Mouse (Mus musculus) heart, postnatal 0 days (tissue): ENCODE measurements around the gene Chmp2a. TPM values are rescaled to one million over a fixed set of nuclear protein-coding genes. Genes with fewer than 3 reads are reported as not detected.

Experiments
- ATAC-seq: fragments of 200-750 bp; cut with Nextera tagmentation; 2 replicates; pipeline ENCODE4 v1.8.0; 2017; ENCODE audit warnings: low read depth, moderate number of reproducible peaks, moderate library complexity; ENCODE audit not compliant: insufficient read depth
- DNase-seq: peaks from one replicate; pipeline ENCODE4 v3.0.0-alpha.2; 2016; ENCODE audit warnings: low spot score
- H3K27ac ChIP-seq: fragments of 300-500 bp; sonication (generic); 2 replicates; pipeline ENCODE4 v1.5.1; 2014; ENCODE audit warnings: low read depth, mild to moderate bottlenecking
- H3K27me3 ChIP-seq: fragments of 300-500 bp; sonication (generic); 2 replicates; pipeline ENCODE4 v1.6.1; 2014; ENCODE audit warnings: low read length, mixed read lengths; ENCODE audit not compliant: control insufficient read depth, insufficient read depth
- H3K36me3 ChIP-seq: fragments of 300-500 bp; sonication (generic); replicated peaks from 2 replicates; pipeline ENCODE4 v1.6.1; 2014; ENCODE audit warnings: low read length, mixed read lengths; ENCODE audit not compliant: control insufficient read depth, insufficient read depth
- H3K4me1 ChIP-seq: fragments of 300-500 bp; sonication (generic); 2 replicates; pipeline ENCODE4 v1.6.1; 2014; ENCODE audit warnings: antibody characterized with exemption; ENCODE audit not compliant: control insufficient read depth, insufficient read depth
- H3K4me2 ChIP-seq: fragments of 300-500 bp; sonication (generic); 2 replicates; pipeline ENCODE4 v1.6.1; 2014; ENCODE audit warnings: low read depth, mild to moderate bottlenecking, low read length, moderate library complexity
- H3K4me3 ChIP-seq: fragments of 300-500 bp; sonication (generic); 2 replicates; pipeline ENCODE4 v1.5.1; 2014; ENCODE audit warnings: low read depth, low read length
- H3K9ac ChIP-seq: fragments of 300-500 bp; sonication (generic); replicated peaks from 2 replicates; pipeline ENCODE4 v1.6.1; 2014; ENCODE audit warnings: low read depth, low read length, mixed read lengths
- H3K9me3 ChIP-seq: fragments of 300-500 bp; sonication (generic); replicated peaks from 2 replicates; pipeline ENCODE4 v1.6.1; 2016; ENCODE audit warnings: low read length; ENCODE audit not compliant: control insufficient read depth
- CTCF ChIP-seq: IDR thresholded peaks from 2 replicates; pipeline ENCODE4 v1.5.1; 2016; ENCODE audit warnings: antibody characterized with exemption, control low read depth, low read depth
- EP300 ChIP-seq: IDR thresholded peaks from 2 replicates; pipeline ENCODE4 v1.6.1; 2016; ENCODE audit warnings: antibody characterized with exemption, low read depth
- WGBS: fragments of 180-500 bp; shearing (Covaris S2); extraction: QIAGEN DNeasy Blood & Tissue Kit; methylation state at CpG from one replicate; pipeline ENCODE4 v1.1.7; 2014; 5-methylcytosine and 5-hydroxymethylcytosine counted together
- polyA plus RNA-seq: library from polyadenylated mRNA; unstranded; fragments of >200 nt; fragmentation: Nextera tagmentation; extraction: Ambion mirVana; gene quantifications from 2 replicates; pipeline ENCODE4 v1.2.1, GENCODE M21; 2015
- total RNA-seq: library from RNA; depleted of rRNA; stranded (reverse); fragments of >200 nt; gene quantifications from 2 replicates; pipeline ENCODE4 v1.2.3, GENCODE M21; 2014; ENCODE audit warnings: low replicate concordance

The Chmp2a gene
- total and polyA plus RNA-seq, 2 experiments from 2014 or later = 48.2 to 181 TPM

DNA sequence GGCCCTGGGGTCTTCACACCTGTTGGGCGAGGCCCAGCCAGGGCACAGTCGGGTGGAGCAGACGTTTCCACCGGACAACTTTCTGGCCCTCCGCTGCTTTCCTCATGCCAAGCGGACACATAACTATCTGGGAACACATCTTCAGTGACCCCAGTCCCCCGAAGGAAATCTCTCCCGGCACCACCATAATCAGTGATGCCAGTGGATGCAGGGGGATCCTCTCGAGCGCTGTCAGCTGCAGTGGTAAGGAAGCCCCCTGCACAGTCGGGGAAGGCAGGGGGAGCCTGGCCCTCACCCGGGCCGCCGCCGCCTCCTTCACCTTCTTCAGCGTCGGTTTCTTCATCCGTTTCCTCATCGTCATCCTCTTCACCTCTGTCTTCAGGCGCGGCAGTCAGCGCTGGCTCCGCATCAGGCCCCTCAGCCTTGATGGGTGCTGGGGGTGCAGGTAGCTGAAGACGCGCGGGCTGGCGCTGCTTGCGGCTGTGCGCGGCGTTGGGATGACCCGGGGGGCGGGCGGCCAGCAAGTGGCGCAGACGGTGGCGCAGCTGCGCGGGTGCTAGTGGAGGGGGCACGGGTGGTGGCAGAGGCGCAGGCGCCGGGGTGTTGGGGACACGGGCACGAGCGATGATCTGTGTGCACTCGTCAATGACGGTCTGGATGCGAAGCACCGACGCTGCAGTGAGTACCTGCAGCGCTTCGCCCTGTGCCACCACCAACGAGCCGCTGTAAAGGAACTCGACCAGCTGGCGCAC, 27.1 kb downstream of the Chmp2a start:
- H3K9me3 ChIP-seq = no peaks in the 10 kb centered on the region
- H3K4me1 ChIP-seq = peaks cover 6% of the 10 kb centered on the region
- ATAC-seq (no peak), DNase-seq (no peak)
- TF ChIP-seq EP300 = no peak
- no peak for TF ChIP-seq CTCF
- peaks cover 38% of the 10 kb centered on the region for H3K36me3 ChIP-seq
- no peak overlapping the region for H3K4me3 ChIP-seq
- no peaks in the 10 kb centered on the region for H3K27me3 ChIP-seq
- H3K27ac ChIP-seq = 0 out of 2 replicates have a peak overlapping the region, but pooled peaks have one; percentile 47
- H3K4me2 ChIP-seq = no peak overlapping the region
- WGBS = 56% methylated on average over 57 of the region's 57 CpGs
- H3K9ac ChIP-seq = no peak overlapping the region

DNA sequence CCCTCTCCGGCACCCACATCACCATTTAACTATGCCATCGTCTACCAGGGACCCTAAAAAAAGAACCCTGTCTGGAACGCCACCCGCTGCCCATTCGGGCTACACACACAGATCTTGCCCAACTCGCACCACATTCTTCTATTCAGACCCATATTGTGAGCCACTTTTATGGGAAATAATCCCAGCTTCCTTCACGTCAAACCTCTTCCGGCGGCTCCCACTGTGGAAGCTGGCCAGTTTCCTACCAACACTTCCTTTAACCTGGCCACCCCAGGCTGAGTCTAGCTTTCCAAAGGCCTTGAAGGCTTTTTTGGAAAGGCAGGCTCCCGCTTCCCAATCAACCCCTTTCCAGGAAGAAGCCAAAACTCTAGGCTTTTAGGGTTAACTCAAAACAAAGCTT, 28.1 kb downstream of the Chmp2a start:
- Histone ChIP-seq H3K27me3 (no peaks in the 10 kb centered on the region), H3K9me3 (no peaks in the 10 kb centered on the region), H3K36me3 (peaks cover 38% of the 10 kb centered on the region), H3K4me3 (no peak overlapping the region), H3K4me1 (peaks cover 6% of the 10 kb centered on the region), H3K4me2 (no peak overlapping the region), H3K27ac (peak overlapping the region; percentile 47), H3K9ac (no peak overlapping the region)
- WGBS = 70% methylated on average over 10 of the region's 10 CpGs
- DNase-seq (no peak), ATAC-seq (no peak)
- TF ChIP-seq EP300 (no peak), CTCF (no peak)

- Histone ChIP-seq H3K4me1 (peaks cover 6% of the 10 kb centered on the region), H3K9ac (no peak overlapping the region), H3K27me3 (no peaks in the 10 kb centered on the region), H3K4me2 (no peak overlapping the region), H3K4me3 (no peak overlapping the region), H3K9me3 (no peaks in the 10 kb centered on the region), H3K36me3 (peaks cover 38% of the 10 kb centered on the region), H3K27ac (no peak overlapping the region)
- DNase-seq (no peak), ATAC-seq (no peak)
- whole genome bisulfite sequencing = 89% methylated on average over 17 of the region's 17 CpGs
- TF ChIP-seq EP300 (no peak), CTCF (no peak)
Observed at GRCm38 (mm10) chr7:13006011-13006410, 28.6 kb downstream of the Chmp2a start.

GRCm38 (mm10) chr7:13003380-13003779, 31.2 kb downstream of the Chmp2a start:
- no peak for ATAC-seq
- Histone ChIP-seq H3K27ac (no peak overlapping the region), H3K4me1 (no peaks in the 10 kb centered on the region), H3K27me3 (no peaks in the 10 kb centered on the region), H3K36me3 (peaks cover 38% of the 10 kb centered on the region), H3K9me3 (no peaks in the 10 kb centered on the region), H3K4me2 (no peak overlapping the region), H3K4me3 (no peak overlapping the region), H3K9ac (no peak overlapping the region)
- TF ChIP-seq CTCF = no peak
- TF ChIP-seq EP300 = no peak
- DNase-seq = no peak
- 79% methylated on average over 5 of the region's 5 CpGs for WGBS

DNA sequence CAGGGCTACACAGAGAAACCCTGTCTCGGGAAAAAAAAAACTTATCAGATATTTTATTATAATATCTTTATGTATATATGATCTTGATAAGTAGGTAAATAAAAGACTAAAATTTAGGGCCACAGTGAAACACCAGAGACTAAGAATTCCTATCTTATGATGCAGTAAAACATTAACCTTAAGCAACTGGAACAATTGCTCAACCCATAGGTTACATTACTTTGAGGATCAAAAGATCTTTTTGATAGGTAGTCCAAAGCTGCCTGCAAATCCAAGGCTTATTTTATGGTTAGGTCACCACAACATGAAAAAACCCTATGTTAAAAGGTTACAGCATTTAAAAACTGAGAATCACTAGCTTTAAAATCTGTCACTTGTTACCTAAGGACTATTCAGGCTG, 33.0 kb downstream of the Chmp2a start:
- no peaks in the 10 kb centered on the region for H3K4me1 ChIP-seq
- 48% methylated on average over 1 of the region's 1 CpGs for WGBS
- no peaks in the 10 kb centered on the region for H3K9me3 ChIP-seq
- TF ChIP-seq EP300 = no peak
- no peak for TF ChIP-seq CTCF
- ATAC-seq (no peak), DNase-seq (no peak)
- H3K9ac ChIP-seq = no peak overlapping the region
- no peak overlapping the region for H3K4me3 ChIP-seq
- no peaks in the 10 kb centered on the region for H3K27me3 ChIP-seq
- no peak overlapping the region for H3K4me2 ChIP-seq
- no peak overlapping the region for H3K27ac ChIP-seq
- H3K36me3 ChIP-seq = peaks cover 22% of the 10 kb centered on the region

DNA sequence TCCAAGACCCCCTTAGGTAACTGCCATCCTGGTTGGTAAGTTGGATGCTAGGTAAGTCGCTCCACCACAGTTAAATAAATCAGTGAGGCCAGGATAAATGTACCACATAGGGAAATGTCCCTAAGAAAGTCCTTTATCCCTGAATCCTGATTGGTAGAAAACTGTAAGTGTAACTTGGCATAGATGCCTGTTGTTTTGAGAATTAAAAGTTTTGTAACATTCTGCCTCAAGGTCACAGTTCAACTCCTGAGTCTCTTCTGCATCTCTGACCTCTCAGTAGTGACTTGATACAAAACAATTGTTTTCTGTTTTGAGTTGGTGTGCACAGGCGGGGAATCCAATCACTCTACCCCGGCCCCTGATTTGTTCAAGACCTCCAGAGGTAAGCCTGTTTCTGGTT, 35.8 kb downstream of the Chmp2a start, which contains the start of gene Trim28:
TSS of gene Trim28 (plus strand) at position 264 of the 400 bp plus-strand sequence.
- no peaks in the 10 kb centered on the region for H3K9me3 ChIP-seq
- H3K4me1 ChIP-seq = no peaks in the 10 kb centered on the region
- no peaks in the 10 kb centered on the region for H3K27me3 ChIP-seq
- H3K36me3 ChIP-seq = no peaks in the 10 kb centered on the region
- H3K4me3 ChIP-seq = no peak within 1 kb of the TSS
- ATAC-seq = no peak
- H3K27ac ChIP-seq = no peak within 1 kb of the TSS
- no peak within 1 kb of the TSS for H3K9ac ChIP-seq
- no peak within 1 kb of the TSS for H3K4me2 ChIP-seq
- WGBS = 74% methylated on average over 3 of the region's 3 CpGs
- DNase-seq = no peak
- no peak for TF ChIP-seq EP300
- TF ChIP-seq CTCF = no peak
